Comparison of ENCODE assay signal across 8 mouse cellular contexts in genomic region chr19:46329951-46330350, GRCm38 (mm10). TPM values are rescaled to one million over a fixed set of nuclear protein-coding genes. Genes with fewer than 3 reads are reported as not detected.
DNase-seq lines count a peak whose midpoint lies in the region; ATAC-seq and TF ChIP-seq lines count a peak whose summit lies in the region.

No protein-coding gene starts in this region.

- no peaks in the 10 kb centered on the region for H3K9me3 ChIP-seq in forebrain, embryonic 14.5 days (replicated peaks; ENCODE audit: control insufficient read depth, low read length)

- no peak for ATAC-seq in forebrain, embryonic 14.5 days

- H3K4me3 ChIP-seq in forebrain, embryonic 14.5 days (ENCODE audit: low read depth, low read length): 0 out of 2 replicates have a peak overlapping the region, but pooled peaks have one; percentile 6
- H3K4me3 ChIP-seq in layer of hippocampus, adult 2 months: peak overlapping the region; percentile 88; the same call in 1 of the 2 replicates

- no peak overlapping the region for H3K9ac ChIP-seq in forebrain, embryonic 14.5 days (ENCODE audit: low read length)

- H3K27me3 ChIP-seq in forebrain, embryonic 14.5 days (replicated peaks; ENCODE audit: control insufficient read depth, insufficient read depth, low read length): no peaks in the 10 kb centered on the region

- peak overlapping the region; percentile 100 for H3K4me2 ChIP-seq in forebrain, embryonic 14.5 days (ENCODE audit: low read length)

- H3K4me1 ChIP-seq in forebrain, embryonic 14.5 days (ENCODE audit: control insufficient read depth, insufficient read depth, low read length): peaks cover 21% of the 10 kb centered on the region

- peak; percentile 94 for TF ChIP-seq CTCF in layer of hippocampus, adult 2 months (conservative IDR thresholded peaks at IDR 0.05)

- H3K27ac ChIP-seq in forebrain, embryonic 14.5 days (ENCODE audit: low read depth, low read length): no peak overlapping the region
- H3K27ac ChIP-seq in layer of hippocampus, adult 2 months: no peak overlapping the region

- 6% methylated on average over 16 of the region's 16 CpGs for WGBS in forebrain, embryonic 14.5 days

- intact Hi-C loops in heart, postnatal 14 days (cut with DNase I): no loop called here

- peak; percentile 85 for DNase-seq in MN1 (ENCODE audit: low spot score)
- peak; percentile 87 for DNase-seq in cerebellum, adult 11-12 months
- peak; percentile 66 for DNase-seq in forebrain, embryonic 14.5 days (ENCODE audit: low spot score)
- peak; percentile 89 to 90 for DNase-seq in heart, postnatal 14 days
- peak; percentile 73 to 81 for DNase-seq in layer of hippocampus, adult 2 months (ENCODE audit: low spot score in 2 of 2)
- peak; percentile 92 for DNase-seq in lung, postnatal 10 days
- peak; percentile 88 for DNase-seq in ovary, postnatal 36 days (ENCODE audit: low spot score)
- peak; percentile 78 for DNase-seq in urinary bladder, postnatal 25 days (ENCODE audit: low spot score)

- peaks cover 27% of the 10 kb centered on the region for H3K36me3 ChIP-seq in forebrain, embryonic 14.5 days (ENCODE audit: control insufficient read depth, insufficient read depth, low read length)

RNA-seq across cellular contexts. Expression of gene Fbxl15, which starts 2.0 kb away (rescaled TPM):
- polyA plus RNA-seq in forebrain, embryonic 14.5 days (2014; fragmentation: Nextera tagmentation; extraction: Ambion mirVana): 42.6 and 43.1 TPM in 2 replicates
- 1 to 10 TPM; 5.5 to 6.9 TPM for total RNA-seq in heart, postnatal 14 days (2021)
- total RNA-seq in layer of hippocampus, adult 2 months (2021): 10 to 100 TPM; 26.8 to 28.9 TPM

RNA-seq across cellular contexts. Expression of gene Psd, which starts 3.0 kb away (rescaled TPM):
- polyA plus RNA-seq in forebrain, embryonic 14.5 days (2014; fragmentation: Nextera tagmentation; extraction: Ambion mirVana): 68.7 and 83.0 TPM in 2 replicates
- total RNA-seq in heart, postnatal 14 days (2021): 1 to 10 TPM; 1.7 to 1.9 TPM
- total RNA-seq in layer of hippocampus, adult 2 months (2021): 100 to 1,000 TPM; 761 to 778 TPM

RNA-seq across cellular contexts. Expression of gene Cuedc2, which starts 8.6 kb away (rescaled TPM):
- 402 and 405 TPM in 2 replicates for polyA plus RNA-seq in forebrain, embryonic 14.5 days (2014; fragmentation: Nextera tagmentation; extraction: Ambion mirVana)
- 10 to 100 TPM; 88.0 to 89.6 TPM for total RNA-seq in heart, postnatal 14 days (2021)
- total RNA-seq in layer of hippocampus, adult 2 months (2021): 100 to 1,000 TPM; 171 to 178 TPM

RNA-seq across cellular contexts. Expression of gene Mfsd13a, which starts 11.0 kb away (rescaled TPM):
- polyA plus RNA-seq in forebrain, embryonic 14.5 days (2014; fragmentation: Nextera tagmentation; extraction: Ambion mirVana): 7.2 TPM in 2 replicates
- total RNA-seq in heart, postnatal 14 days (2021): 1 to 10 TPM; 2.9 to 3.6 TPM
- 10 to 100 TPM; 30.2 to 30.5 TPM for total RNA-seq in layer of hippocampus, adult 2 months (2021)

RNA-seq across cellular contexts. Expression of gene 2310034G01Rik, which starts 20.2 kb away (rescaled TPM):
- polyA plus RNA-seq in forebrain, embryonic 14.5 days (2014; fragmentation: Nextera tagmentation; extraction: Ambion mirVana): 1.8 and 2.2 TPM in 2 replicates
- under 1 TPM; 0.22 to 0.48 TPM for total RNA-seq in heart, postnatal 14 days (2021)
- total RNA-seq in layer of hippocampus, adult 2 months (2021): 1 to 10 TPM; 1.0 to 1.3 TPM

Comparison
In these comparisons a context has a peak if more than half of its experiments do, and no peak if none do; other contexts are left out.
1. RNA of gene Psd, which starts 3.0 kb away (total RNA-seq): 761 to 778 TPM in layer of hippocampus, adult 2 months; 1.7 to 1.9 TPM in heart, postnatal 14 days; every median in the first group is over 100 times any median in the second.
2. Peak in every context shown above with its lines, with median percentiles within 50 percentile points of each other: DNase-seq.